Mouse (Mus musculus) kidney, postnatal 14 days (tissue): ENCODE results near the gene Pou2f3.

Experiments
- DNase-seq: peaks from one replicate; pipeline ENCODE4 v3.0.0; 2022; ENCODE audit warnings: mixed read lengths

Gene Pou2f3

GRCm38 (mm10) chr9:43210190-43210682 is at the start of gene Pou2f3:
Gene Pou2f3 (minus strand): TSS chr9:43210369.
- DNase-seq: peak; percentile 91

GRCm38 (mm10) chr9:43253271-43253681 is 43.1 kb upstream of the Pou2f3 start:
- peak; percentile 80 for DNase-seq

DNA sequence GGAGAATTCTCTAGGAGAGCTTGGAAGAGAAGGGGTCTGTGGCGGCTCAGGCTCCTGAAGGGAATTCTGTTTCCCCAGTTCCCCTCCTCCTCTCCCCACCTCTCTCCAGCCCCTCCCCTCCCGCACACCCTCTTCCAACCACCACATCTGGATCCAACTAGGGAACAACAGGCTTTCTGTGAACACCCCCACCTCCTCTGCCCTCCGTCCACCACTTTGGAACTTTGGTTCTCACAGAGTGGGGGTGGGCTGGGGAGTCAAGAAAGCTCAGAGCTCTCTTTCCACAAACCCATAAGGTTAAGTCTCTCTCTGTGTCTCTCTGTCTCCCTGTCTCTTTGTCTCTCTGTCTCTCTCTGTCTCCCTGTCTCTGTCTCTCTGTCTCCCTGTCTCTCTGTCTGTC is 42.6 kb upstream of the Pou2f3 start:
- DNase-seq: no peak

- no peak for DNase-seq
Observed at GRCm38 (mm10) chr9:43251786-43252185, 41.6 kb upstream of the Pou2f3 start.

DNA sequence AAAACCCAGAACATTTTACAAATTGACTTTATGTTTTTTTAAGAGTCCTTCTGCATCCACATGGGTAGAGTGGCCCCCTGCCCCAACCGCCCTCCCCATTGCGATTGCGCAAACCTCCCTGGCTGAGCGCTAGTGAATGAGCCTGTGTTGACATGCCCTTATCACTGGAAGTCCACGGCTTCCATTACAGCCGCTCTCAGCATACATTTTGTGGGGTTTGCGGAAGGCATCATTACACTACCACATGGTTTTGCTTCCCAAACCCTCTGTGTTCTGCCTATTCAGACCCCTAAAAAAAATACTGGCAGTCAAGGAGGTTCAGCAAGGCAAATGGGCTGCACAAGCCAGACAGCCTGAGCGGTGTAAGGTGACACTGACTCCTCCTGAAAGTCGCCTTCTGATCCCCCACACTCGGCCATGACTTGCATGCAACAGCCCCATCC is 36.6 kb upstream of the Pou2f3 start:
- no peak for DNase-seq

GRCm38 (mm10) chr9:43245801-43246570 is 35.8 kb upstream of the Pou2f3 start:
- no peak for DNase-seq

GRCm38 (mm10) chr9:43242432-43242831 is 32.3 kb upstream of the Pou2f3 start:
- no peak for DNase-seq

DNA sequence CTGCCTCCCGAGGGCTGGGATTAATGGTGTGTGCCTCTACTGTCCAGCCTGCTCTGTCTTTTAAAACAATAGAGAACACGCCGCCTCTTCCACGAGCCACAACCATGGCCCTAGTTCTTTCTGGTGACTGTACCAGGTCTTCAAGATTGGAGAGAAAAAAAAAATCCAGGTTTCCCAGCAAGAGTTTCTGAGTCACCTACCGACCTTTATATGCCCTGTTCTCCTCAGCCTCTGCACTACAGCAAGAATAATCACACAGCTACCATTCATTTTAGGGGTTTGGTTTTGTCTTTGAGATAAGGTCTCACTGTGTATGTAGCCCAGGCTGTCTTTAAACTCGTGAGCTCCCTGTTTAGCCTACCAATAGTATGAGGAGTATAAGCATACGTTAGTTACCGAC is 31.8 kb upstream of the Pou2f3 start:
- no peak for DNase-seq

GRCm38 (mm10) chr9:43241291-43241690 is 31.1 kb upstream of the Pou2f3 start:
- DNase-seq: no peak

DNA sequence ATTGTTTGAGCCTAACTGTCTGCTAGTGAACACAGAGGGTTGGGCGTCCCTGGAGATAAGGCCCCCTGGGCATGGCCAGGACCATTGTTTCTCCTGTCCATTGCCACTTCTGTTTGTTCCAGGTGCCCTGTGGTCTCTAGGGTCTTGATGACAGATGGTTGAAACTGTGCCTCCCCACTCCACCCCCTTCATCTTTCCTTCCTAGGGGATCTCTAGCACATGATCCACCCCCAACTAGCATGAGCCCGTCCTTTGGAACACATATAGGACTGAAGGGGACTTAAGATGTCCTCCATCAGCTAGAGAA is 30.4 kb upstream of the Pou2f3 start:
- no peak for DNase-seq

DNA sequence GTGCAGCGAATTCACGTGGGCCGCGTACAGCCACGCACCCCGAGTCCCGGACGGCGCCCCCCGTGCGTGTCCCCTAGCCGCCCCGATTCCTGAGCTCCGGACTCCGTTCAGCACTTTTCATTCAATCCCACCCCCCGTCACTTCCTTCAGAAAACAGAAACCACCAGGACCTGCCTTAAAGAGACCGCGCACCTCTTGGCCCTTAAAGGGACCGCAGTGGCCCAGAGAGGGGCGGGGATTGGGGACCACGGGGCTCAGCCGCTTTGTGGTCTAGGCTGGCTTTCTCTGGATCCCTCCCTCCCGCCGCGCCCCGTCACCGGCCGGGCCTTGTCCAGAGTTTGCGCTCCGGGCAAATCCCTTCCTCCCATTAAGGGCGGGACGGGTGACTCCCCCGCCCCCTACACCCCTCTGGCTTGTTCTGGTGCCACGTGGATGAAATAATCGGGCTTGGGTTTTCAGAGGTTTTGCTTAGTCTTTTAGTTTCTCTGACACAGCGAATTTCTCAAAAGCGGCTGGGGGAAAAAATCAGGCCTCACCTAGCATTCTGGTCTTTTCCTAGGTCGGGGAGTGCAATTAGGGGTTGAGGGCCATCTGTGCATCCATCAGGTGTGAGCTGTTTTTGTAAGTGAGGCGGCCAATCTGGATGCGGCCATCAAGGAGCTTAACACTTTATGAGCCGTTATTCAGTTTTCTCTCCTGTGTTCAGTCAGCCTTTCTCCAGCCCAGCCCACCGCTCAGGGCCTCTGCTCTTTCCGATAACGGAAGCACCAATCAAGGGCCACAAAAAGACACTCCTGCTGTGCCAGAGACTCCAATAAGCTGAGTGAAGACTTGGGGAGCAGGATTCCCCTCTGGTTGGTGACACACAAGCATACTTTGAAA is 29.8 kb upstream of the Pou2f3 start, which contains the start of gene Oaf:
Gene Oaf, minus strand, starts transcription at position 200 of the 882 bp plus-strand sequence.
- peak; percentile 93 for DNase-seq

- DNase-seq: no peak
Observed at GRCm38 (mm10) chr9:43238631-43239545, 28.7 kb upstream of the Pou2f3 start.

DNA sequence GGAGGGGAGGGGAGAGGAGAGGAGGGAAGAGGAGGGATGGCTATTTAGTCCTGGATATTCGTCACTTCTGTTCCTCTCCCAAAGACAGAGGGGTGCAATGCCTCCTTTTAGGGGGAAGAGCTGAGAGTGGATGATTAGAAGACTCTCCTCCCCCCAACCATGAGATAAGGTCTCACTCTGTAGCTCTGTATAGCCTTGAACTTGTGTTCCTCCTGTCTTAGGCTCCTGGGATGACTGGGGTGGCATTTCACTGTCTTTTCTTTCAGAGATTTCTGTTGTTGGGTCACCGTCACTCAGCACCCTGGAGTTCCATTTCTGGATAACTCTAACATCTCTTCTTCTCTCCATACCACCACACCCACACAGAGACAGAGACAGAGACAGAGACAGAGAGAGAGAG is 28.0 kb upstream of the Pou2f3 start:
- no peak for DNase-seq

DNA sequence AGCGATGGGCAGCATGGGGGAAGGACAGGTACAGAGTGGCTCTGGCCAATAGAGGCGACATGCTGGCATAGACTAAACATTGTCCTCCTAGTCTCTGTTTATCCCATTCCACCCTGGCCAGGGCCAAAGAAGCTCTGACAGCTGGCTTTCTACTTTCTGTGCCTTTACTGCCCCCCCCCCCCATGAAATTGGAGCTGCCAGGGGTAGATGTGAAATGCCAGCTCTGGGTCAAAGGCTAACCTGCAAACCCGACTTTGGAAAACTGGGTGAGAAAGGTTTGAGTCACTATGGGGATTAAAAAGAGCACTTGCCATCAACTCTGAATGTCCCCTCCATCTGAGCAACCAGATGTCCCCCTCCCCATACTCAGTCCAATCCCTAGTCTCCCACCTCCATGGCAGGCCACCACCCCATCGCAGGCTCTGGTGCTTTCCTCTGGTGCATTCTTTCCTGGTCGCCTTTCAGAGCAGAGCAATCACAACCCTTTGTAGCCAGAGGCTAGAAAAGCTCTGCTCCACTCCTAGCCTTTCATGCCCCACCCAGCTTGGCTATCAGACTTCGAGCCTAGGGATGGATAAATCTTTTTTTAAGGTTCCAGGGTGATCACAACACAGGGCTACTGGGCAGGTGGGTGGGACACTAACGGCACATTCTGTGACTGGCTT is 27.1 kb upstream of the Pou2f3 start:
- no peak for DNase-seq

GRCm38 (mm10) chr9:43236576-43236975 is 26.4 kb upstream of the Pou2f3 start:
- DNase-seq: no peak

DNA sequence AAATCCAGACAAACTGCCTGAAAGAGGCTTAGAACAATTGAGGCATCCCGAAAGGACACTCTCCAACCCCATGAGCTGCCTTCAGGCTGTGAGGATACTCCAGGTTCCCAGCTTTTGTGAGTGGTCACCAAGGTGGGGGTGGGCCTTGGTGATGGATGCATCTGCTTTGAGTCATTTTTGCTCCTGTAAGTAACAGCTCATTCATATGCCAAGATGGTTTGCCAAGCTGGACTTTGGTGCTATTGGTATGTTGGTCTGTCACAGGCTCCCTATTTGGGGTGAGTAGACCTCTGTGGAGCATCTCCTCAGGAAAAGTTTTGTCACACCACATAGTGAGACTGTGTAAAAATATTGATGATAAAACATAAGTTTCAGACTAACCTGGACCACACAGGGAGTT is 25.9 kb upstream of the Pou2f3 start:
- DNase-seq: no peak

GRCm38 (mm10) chr9:43235336-43235735 is 25.2 kb upstream of the Pou2f3 start:
- peak; percentile 82 for DNase-seq

- DNase-seq: no peak
Observed at GRCm38 (mm10) chr9:43234496-43234895, 24.3 kb upstream of the Pou2f3 start.

DNA sequence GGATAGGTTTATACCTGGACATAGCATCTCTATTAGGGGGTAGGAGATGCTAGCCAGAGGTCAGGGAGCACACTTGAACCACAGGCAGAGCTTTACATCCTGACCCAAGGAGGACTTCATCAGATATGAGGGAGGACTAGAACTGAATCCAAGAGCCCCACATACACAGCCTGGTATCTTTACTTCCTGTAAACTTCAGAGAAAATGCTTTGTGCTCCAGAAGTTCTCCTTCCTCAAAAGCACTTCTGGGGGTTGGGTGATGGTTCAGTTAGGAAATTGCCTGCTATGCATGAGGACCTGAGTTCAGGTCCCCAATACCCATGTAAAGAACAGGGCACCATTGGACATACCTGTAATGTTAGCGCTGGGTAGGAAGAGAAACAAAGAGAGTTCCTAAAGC is 23.3 kb upstream of the Pou2f3 start:
- no peak for DNase-seq

- DNase-seq: no peak
Observed at GRCm38 (mm10) chr9:43233044-43233443, 22.9 kb upstream of the Pou2f3 start.

DNA sequence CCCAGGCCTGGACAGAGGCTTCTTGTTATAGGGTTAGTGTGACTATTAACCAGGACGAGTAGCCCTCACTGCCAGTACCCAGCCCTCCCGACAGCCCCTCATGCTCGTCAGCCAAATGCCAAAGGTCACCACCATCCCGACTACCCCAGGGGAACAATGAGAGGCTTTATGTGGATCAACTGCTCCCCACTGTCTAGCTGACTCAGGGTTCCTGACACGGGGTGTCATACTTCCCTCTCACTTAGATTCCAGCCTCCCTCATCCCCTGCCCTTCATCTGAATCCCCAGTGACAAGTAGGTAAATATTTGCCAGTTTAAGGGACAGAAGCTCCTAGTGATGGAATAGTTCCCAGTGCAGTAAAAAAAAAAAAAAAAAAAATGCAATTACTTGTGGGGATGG is 22.1 kb upstream of the Pou2f3 start:
- DNase-seq: no peak

GRCm38 (mm10) chr9:43231805-43232204 is 21.6 kb upstream of the Pou2f3 start:
- DNase-seq: peak; percentile 47
